Mouse (Mus musculus) megakaryocyte, embryonic 14.5 days (primary cell): ENCODE results near the gene Bnip3. TPM values are rescaled to one million over a fixed set of nuclear protein-coding genes. Genes with fewer than 3 reads are reported as not detected.

Source experiments
- H3K27me3 ChIP-seq: replicated peaks from 2 replicates; pipeline ENCODE3; 2012; ENCODE audit warnings: inconsistent platforms
- H3K36me3 ChIP-seq: replicated peaks from 2 replicates; pipeline ENCODE3; 2012; ENCODE audit warnings: low read length, inconsistent platforms, mixed read lengths
- H3K4me1 ChIP-seq: 2 replicates; pipeline ENCODE4 v1.6.1; 2012; ENCODE audit warnings: inconsistent platforms
- H3K4me3 ChIP-seq: replicated peaks from 2 replicates; pipeline ENCODE3; 2012; ENCODE audit warnings: moderate library complexity, mild to moderate bottlenecking, inconsistent platforms
- H3K9me3 ChIP-seq: 2 replicates; pipeline ENCODE4 v1.6.1; 2012; ENCODE audit warnings: inconsistent platforms
- FLI1 ChIP-seq: IDR thresholded peaks from 2 replicates; pipeline ENCODE4 v1.6.1; 2012; ENCODE audit warnings: low read length, inconsistent platforms, mixed read lengths
- GATA1 ChIP-seq: IDR thresholded peaks from 3 replicates; pipeline ENCODE4 v1.6.1; 2012; ENCODE audit warnings: mixed read lengths, low read length, inconsistent platforms, borderline replicate concordance
- polyA plus RNA-seq: library from polyadenylated mRNA; stranded (reverse); fragments of >175 nt; gene quantifications from 2 replicates; pipeline ENCODE4 v1.2.3, GENCODE M21; 2012; ENCODE audit warnings: low replicate concordance; ENCODE audit not compliant: insufficient read depth

Gene Bnip3
- polyA plus RNA-seq, 1 experiment: 129 TPM

DNA sequence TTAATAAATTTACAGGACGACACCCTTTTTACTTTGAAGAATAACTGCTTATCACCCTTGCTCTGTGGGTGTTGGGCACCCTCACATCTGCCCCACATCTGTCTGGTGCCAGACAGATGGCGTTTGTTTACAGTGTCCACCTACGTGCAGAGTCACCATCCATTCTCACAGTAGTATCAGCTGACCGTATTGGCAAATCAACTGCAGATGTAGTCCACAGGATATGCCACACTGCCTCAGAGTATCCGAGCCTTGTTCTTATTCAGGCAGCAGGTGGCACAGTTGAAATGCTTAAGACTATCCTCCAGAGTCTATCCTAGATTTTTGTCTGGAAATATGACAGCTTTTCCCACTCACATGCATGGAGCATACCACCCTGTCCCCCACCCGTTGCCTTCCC, 42.0 kb downstream of the Bnip3 start:
- H3K4me3 ChIP-seq: peak overlapping the region; percentile 38
- H3K36me3 ChIP-seq: peaks cover 70% of the 10 kb centered on the region
- H3K27me3 ChIP-seq: no peaks in the 10 kb centered on the region
- peaks cover 39% of the 10 kb centered on the region for H3K4me1 ChIP-seq
- no peaks in the 10 kb centered on the region for H3K9me3 ChIP-seq
- no peak for TF ChIP-seq FLI1
- no peak for TF ChIP-seq GATA1

DNA sequence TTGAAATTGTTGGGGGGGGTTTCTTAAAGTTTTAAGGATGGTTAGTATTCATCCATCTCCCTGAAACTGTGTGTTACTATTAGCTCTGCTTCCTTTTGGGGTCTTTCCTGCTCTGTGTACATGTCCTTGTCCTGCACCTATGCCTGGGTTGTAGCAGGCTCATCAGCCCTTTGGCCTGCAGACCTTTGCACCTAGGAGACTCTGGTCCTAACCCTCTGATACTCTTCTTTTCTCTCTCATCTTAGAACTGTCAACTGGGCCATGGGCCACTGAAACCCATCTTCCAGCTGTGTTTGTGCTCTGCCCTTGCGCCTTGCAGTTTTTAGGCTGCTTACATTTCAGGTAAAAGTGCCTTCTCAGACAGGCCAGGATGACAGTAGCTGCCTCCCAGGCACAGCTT, 44.5 kb downstream of the Bnip3 start:
- Histone ChIP-seq H3K4me1 (peaks cover 39% of the 10 kb centered on the region), H3K4me3 (no peak overlapping the region), H3K36me3 (peaks cover 58% of the 10 kb centered on the region), H3K27me3 (no peaks in the 10 kb centered on the region), H3K9me3 (no peaks in the 10 kb centered on the region)
- TF ChIP-seq FLI1: no peak
- no peak for TF ChIP-seq GATA1

DNA sequence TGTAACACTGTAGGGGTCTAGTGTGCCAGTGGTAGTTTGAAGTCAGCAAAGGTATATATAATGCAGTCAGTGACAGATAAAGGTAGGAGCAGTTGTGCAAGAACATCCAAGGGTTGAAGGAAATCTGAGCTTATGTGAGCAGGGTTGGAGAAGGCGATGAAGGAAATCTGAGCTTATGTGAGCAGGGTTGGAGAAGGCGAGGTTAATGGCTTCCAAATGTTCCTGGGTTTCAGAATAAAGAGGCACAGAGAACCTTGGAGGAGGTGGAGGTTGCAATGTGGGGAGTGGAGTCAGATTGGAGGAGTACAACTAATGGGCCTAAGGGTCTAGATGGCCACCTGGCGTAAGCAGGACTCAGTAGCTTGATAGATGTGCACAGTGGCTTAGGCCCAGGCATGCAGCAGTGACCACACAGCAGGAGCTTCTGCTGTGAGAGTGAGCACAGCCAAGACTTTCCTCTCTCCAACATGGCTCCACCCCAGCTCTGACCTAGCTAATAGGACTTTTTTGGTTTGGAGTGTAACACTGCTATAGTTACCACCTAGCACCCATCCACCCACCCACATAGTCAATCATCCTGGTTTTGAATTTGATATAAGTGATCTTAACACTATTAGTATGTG, 45.3 kb downstream of the Bnip3 start:
- no peak for TF ChIP-seq FLI1
- TF ChIP-seq GATA1: no peak
- Histone ChIP-seq H3K4me3 (no peak overlapping the region), H3K36me3 (peaks cover 55% of the 10 kb centered on the region), H3K4me1 (peaks cover 39% of the 10 kb centered on the region), H3K27me3 (no peaks in the 10 kb centered on the region), H3K9me3 (no peaks in the 10 kb centered on the region)

DNA sequence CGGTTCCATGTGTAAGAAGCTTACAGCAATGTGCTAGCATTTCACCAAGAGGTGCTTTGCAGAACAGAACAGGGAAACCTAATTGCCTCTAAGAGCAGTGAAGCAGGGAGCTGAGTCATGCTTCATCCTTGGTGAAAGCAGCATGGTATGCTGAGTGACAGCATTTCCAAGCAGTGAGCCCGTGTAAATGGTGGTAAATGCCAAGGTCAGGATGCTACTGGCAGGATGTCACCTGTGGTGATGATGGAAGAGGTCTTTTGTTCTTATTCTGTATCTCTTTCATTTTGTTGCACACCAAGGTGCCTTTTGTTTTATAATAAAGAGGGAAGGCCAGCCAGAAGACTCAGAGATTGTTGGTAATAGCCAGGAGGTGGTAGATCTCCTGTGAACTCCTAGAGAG, 52.6 kb downstream of the Bnip3 start:
- no peaks in the 10 kb centered on the region for H3K9me3 ChIP-seq
- TF ChIP-seq GATA1: no peak
- no peak for TF ChIP-seq FLI1
- H3K4me1 ChIP-seq: peaks cover 17% of the 10 kb centered on the region
- no peaks in the 10 kb centered on the region for H3K27me3 ChIP-seq
- peak overlapping the region; percentile 40 for H3K4me3 ChIP-seq
- H3K36me3 ChIP-seq: peaks cover 69% of the 10 kb centered on the region

DNA sequence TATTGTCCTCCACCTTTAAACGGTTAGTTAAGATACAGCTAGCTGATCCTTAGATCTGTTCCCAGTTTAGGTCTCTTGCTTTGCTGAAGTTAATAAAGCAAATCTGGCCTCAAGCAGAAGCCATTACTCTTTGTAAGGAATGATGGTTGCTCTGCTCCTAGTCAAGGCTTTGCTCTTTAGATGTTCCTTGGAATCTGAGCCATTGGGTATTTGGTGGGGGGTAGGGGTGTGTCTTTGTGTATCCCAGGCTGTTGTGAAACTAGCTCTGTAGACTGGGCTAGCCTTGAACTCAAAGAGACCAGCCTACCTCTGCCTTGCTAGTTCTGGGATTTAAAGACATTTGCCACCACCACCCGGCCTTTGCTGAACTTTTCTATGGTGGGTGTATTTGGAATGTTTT, 55.1 kb downstream of the Bnip3 start:
- H3K9me3 ChIP-seq: no peaks in the 10 kb centered on the region
- H3K4me3 ChIP-seq: no peak overlapping the region
- peaks cover 74% of the 10 kb centered on the region for H3K36me3 ChIP-seq

DNA sequence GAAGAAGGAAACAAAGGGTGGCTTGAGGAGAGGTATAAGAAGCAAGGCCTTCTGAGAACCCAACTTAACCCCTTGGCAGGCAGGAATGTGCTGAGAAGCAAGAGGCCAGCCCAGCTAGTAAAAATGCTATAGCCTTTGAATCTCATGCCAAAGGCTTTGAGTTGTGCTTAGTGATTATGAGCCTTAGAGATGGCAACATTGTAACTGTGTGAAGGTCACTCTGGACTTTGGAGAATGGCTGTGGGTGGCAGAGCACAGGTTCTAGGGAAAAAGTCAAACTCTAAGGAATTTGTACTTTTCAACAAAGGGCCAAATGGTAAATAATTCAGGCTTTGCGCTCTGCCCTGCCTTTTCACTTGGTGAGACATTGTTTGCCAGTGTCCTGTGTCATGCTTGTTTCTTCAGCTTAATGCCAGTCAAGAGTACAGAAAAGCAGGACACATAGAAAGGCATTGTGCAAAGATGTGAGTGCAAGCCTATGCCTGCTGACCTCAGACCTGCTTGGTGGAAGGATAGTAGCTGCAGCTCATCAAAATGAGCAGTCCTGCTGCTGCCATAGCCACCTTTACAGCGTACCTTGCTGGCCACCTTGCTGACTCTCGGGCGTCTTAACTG, 55.8 kb downstream of the Bnip3 start:
- H3K36me3 ChIP-seq: peaks cover 70% of the 10 kb centered on the region
- H3K4me3 ChIP-seq: no peak overlapping the region
- H3K4me1 ChIP-seq: peaks cover 31% of the 10 kb centered on the region
- TF ChIP-seq FLI1 (no peak), GATA1 (no peak)
- no peaks in the 10 kb centered on the region for H3K9me3 ChIP-seq
- H3K27me3 ChIP-seq: no peaks in the 10 kb centered on the region

More for the DNA sequence above, 55.1 kb downstream of the Bnip3 start:
- H3K27me3 ChIP-seq: no peaks in the 10 kb centered on the region
- TF ChIP-seq FLI1 (no peak), GATA1 (no peak)
- H3K4me1 ChIP-seq: peaks cover 29% of the 10 kb centered on the region

DNA sequence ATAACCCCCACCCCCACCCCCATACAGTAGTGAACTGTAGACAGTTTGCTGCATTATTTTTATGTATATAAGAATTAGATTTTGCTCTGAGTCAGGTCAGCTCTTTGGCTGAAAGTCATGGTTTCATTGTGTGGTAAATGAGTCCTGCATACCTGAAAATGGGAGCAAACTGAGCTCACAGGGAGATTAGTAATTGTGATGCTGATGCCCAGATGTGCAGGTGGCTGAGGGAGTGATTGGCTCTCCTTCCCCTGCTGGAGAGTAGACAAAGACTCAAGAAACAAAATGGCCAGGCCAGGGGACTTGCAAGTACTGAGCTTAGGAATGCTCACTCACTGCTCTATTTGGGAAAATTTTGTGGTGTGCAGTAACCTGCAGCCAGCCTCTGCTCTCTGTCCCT, 59.2 kb downstream of the Bnip3 start:
- TF ChIP-seq FLI1 (no peak), GATA1 (no peak)
- Histone ChIP-seq H3K4me3 (no peak overlapping the region), H3K9me3 (no peaks in the 10 kb centered on the region), H3K4me1 (peaks cover 37% of the 10 kb centered on the region), H3K36me3 (peaks cover 52% of the 10 kb centered on the region), H3K27me3 (no peaks in the 10 kb centered on the region)

DNA sequence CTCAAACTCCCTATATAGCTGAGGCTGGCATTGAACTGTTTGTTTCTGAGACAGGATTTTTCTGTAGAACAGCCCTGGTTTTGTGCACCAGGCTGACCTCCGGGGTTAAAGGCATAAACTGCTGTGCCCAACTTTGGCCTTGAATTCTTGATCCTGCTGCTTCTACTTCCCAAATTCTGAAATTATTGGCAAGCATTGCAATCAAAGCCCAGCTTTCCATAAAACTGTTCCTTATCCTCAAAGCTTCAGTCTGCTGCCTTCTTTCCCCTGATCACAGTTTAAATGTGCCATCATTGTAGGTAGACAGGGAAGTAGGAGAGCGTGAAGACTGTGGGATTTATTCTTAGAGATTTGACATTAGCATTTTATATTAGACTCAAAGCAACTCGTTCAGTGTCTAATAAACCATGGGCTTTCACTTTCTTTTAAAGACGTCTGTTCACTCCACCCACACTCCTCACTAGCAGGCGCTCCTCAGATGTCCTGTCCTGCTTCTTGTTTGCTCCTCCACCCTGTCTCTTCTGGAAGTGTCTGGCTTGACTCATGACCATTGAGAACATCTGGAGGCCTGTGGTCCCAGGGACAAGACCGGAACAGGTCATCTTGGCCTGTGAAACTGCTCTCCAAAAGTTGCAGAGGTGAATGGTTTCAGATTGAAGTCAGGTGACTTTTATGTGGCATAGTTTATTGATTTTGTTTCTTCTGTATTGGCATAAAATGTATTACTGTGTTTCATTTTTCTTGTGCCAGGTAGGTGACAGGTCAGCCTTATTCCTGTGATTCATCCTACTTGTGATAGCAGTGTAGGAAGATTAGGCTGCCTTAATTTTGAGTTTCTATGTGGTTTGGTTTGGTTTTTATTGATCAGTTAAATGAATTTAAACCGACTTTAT, 61.0 kb downstream of the Bnip3 start:
- H3K27me3 ChIP-seq: no peaks in the 10 kb centered on the region
- H3K36me3 ChIP-seq: peaks cover 45% of the 10 kb centered on the region
- H3K4me3 ChIP-seq: peak overlapping the region; percentile 98
- TF ChIP-seq GATA1 (no peak), FLI1 (no peak)
- no peaks in the 10 kb centered on the region for H3K9me3 ChIP-seq
- H3K4me1 ChIP-seq: peaks cover 55% of the 10 kb centered on the region

DNA sequence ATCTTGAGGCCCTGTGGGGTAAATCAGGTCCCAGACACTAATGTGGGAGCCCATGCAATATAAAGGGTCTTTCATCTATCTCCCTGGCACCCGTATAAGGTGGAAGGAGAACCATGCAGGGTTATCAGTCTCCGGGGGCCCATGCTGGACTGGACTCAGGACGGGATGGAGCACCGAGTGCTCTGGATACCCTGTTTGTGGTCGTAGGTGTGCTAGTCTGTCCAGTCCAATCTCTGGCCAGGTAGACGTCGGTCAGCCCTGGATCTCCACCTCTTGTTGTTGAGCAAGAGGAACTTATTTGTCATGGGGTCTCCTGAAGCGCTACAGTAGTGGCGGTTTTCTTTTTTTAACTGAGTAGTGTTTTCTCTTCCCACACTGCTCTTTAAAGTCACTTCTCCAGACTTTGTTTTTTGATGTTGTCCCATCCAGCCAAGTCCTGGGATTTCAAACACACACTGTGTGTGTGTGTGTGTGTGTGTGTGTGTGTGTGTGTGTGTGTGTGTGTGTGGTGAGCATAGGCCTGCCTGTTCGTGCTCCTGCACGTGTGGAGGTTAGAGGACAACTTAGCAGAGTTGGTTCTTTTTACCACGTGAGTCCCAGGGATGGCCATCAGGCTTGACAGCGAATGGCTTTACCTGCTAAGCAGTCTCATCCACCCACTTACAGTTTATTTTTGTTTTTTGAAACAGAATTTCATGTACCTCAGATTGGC, 61.8 kb downstream of the Bnip3 start:
- Histone ChIP-seq H3K36me3 (peaks cover 45% of the 10 kb centered on the region), H3K9me3 (no peaks in the 10 kb centered on the region), H3K4me3 (peak overlapping the region; percentile 98), H3K4me1 (peaks cover 60% of the 10 kb centered on the region), H3K27me3 (no peaks in the 10 kb centered on the region)
- no peak for TF ChIP-seq FLI1
- TF ChIP-seq GATA1: no peak
